Mouse (Mus musculus): Measurements from ENCODE around the gene Aldh16a1. TPM values are rescaled to one million over a fixed set of nuclear protein-coding genes. Genes with fewer than 3 reads are reported as not detected.

Aldh16a1 gene
- polyA plus RNA-seq, 1 experiment = 97.2 TPM

DNA sequence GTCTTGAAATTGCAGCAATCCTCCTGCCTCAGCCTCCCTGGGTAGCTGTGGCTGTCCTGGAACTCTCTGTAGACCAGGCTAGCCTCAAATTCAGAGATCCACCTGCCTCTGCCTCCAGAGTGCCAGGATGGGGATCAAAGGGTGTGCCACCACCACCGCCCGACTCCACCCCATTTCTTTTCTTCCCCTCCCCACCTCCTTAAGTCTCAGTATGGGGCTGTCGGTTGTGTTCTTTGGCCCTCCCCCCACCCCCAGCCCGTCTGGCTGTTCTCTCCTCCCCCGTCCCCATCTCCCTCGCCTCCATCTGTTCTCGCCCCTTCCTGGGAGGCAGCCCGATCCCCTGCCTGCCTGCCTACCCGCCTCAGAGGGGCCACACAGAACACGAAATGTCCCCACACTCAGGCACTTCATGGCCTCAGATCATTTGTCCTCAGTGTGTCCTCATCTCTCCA is 12.6 kb upstream of the Aldh16a1 start:
- TF ChIP-seq POLR2A (IDR thresholded peaks at IDR 0.05; ENCODE audit: control insufficient read depth, extremely low read depth, insufficient read depth, low read length, poor library complexity) (no peak), CTCF (IDR thresholded peaks at IDR 0.05; ENCODE audit: borderline replicate concordance, control insufficient read depth, extremely low read depth, insufficient read depth, low read length, poor library complexity) (no peak)
- Histone ChIP-seq H3K27me3 (ENCODE audit: control insufficient read depth, insufficient read depth, low read length) (peaks cover 25% of the 10 kb centered on the region), H3K4me1 (replicated peaks; ENCODE audit: control insufficient read depth, insufficient read depth, low read length) (peaks cover 4% of the 10 kb centered on the region; the same call in 1 of the 2 replicates), H3K36me3 (ENCODE audit: control insufficient read depth, insufficient read depth, low read length) (no peaks in the 10 kb centered on the region), H3K4me3 (ENCODE audit: control insufficient read depth, insufficient read depth, low read length) (no peak overlapping the region), H3K27ac (ENCODE audit: control insufficient read depth, insufficient read depth, low read length) (no peak overlapping the region)
- DNase-seq = no peak
- WGBS = 43% methylated on average over 10 of the region's 10 CpGs

DNA sequence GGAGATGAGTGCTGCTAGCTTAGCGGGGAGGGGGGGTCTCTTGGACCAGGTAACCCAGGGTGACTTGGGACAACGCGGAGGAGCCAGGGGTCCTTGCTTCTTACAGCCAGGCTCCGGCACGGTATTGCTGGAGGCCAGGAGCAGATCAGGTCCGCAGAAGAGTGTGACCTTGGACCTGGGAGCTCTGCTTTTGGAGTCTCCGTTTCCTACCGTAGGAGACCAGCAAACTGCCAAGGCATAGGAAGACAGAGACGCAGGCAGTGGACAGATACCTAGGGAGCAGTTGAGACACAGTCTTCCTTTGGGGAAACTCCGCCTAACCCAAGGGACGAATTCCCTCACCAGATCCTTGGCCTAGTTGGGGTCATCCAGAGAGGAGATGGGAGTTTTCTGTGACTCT is 11.3 kb upstream of the Aldh16a1 start:
- DNase-seq = no peak
- Histone ChIP-seq H3K4me3 (ENCODE audit: control insufficient read depth, insufficient read depth, low read length) (no peak overlapping the region), H3K36me3 (ENCODE audit: control insufficient read depth, insufficient read depth, low read length) (no peaks in the 10 kb centered on the region), H3K27me3 (ENCODE audit: control insufficient read depth, insufficient read depth, low read length) (peaks cover 25% of the 10 kb centered on the region), H3K27ac (ENCODE audit: control insufficient read depth, insufficient read depth, low read length) (no peak overlapping the region), H3K4me1 (replicated peaks; ENCODE audit: control insufficient read depth, insufficient read depth, low read length) (peaks cover 7% of the 10 kb centered on the region)
- WGBS = 84% methylated on average over 11 of the region's 11 CpGs
- no peak for TF ChIP-seq POLR2A (IDR thresholded peaks at IDR 0.05; ENCODE audit: control insufficient read depth, extremely low read depth, insufficient read depth, low read length, poor library complexity)
- no peak for TF ChIP-seq CTCF (IDR thresholded peaks at IDR 0.05; ENCODE audit: borderline replicate concordance, control insufficient read depth, extremely low read depth, insufficient read depth, low read length, poor library complexity)

DNA sequence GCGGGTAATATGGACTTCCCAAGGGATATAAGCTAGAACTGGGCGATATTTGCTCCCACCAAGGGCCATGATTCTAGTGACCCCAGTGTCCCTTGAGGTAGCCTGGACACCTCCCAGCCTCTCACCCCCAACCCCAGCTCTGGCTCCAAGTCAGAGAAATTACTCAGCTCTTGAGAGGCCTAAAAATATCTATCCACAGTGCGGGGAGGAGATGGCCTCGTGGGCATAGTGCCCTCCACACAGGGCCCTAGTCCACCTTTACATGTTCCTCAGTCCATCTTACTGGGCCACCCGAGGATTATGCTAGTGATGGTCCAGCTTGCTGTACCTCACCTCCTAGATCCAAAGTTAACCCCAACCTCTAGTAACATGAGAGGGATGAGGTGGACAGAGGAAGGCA is 10.4 kb upstream of the Aldh16a1 start:
- TF ChIP-seq POLR2A (IDR thresholded peaks at IDR 0.05; ENCODE audit: control insufficient read depth, extremely low read depth, insufficient read depth, low read length, poor library complexity) = no peak
- no peak for TF ChIP-seq CTCF (IDR thresholded peaks at IDR 0.05; ENCODE audit: borderline replicate concordance, control insufficient read depth, extremely low read depth, insufficient read depth, low read length, poor library complexity)
- WGBS = 80% methylated on average over 5 of the region's 5 CpGs
- Histone ChIP-seq H3K27me3 (ENCODE audit: control insufficient read depth, insufficient read depth, low read length) (peaks cover 25% of the 10 kb centered on the region), H3K4me1 (replicated peaks; ENCODE audit: control insufficient read depth, insufficient read depth, low read length) (peaks cover 7% of the 10 kb centered on the region), H3K4me3 (ENCODE audit: control insufficient read depth, insufficient read depth, low read length) (no peak overlapping the region), H3K36me3 (ENCODE audit: control insufficient read depth, insufficient read depth, low read length) (no peaks in the 10 kb centered on the region), H3K27ac (ENCODE audit: control insufficient read depth, insufficient read depth, low read length) (no peak overlapping the region)
- DNase-seq = no peak

DNA sequence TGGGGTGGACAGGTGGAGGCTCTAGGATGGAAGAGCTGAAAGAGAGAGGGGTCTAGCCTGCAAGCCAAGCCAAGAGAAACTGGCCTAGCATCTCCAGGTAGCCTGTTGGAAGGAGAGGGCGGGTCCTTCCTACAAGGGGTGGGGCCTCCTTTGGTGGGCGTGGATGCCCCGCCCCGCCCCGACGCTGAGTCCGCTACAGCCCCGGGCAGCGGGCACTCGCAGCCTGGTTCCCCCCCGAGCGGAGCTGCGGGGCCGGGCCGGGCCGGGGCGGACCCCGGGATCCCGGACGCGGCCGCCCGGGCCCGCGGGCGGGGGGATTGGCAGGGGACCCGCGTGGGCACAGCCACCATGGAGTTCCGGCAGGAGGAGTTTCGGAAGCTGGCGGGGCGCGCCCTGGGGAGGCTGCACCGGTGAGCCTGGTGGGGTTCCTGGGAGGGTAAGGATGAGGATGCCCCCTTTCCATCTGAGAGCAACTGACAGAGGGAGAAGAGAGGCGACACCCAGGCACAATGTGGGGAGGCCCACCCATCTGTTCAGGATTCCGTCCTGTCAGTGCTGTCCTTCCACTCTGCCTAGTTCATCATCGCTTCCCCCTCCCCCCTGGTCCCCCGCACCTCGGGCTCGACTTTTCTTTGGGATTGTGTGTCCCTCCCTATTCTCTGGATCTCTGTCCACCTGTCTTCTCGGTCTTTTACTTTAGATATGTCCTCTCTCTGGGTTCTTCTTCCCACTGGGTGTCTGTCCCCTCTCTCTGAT is 9.5 kb upstream of the Aldh16a1 start, which contains the start of gene Slc17a7:
Slc17a7 (plus strand) TSS at position 215 of the 756 bp plus-strand sequence.
- TF ChIP-seq POLR2A (IDR thresholded peaks at IDR 0.05; ENCODE audit: control insufficient read depth, extremely low read depth, insufficient read depth, low read length, poor library complexity) (no peak), CTCF (IDR thresholded peaks at IDR 0.05; ENCODE audit: borderline replicate concordance, control insufficient read depth, extremely low read depth, insufficient read depth, low read length, poor library complexity) (no peak)
- Histone ChIP-seq H3K36me3 (ENCODE audit: control insufficient read depth, insufficient read depth, low read length) (no peaks in the 10 kb centered on the region), H3K27me3 (ENCODE audit: control insufficient read depth, insufficient read depth, low read length) (peaks cover 23% of the 10 kb centered on the region), H3K4me1 (replicated peaks; ENCODE audit: control insufficient read depth, insufficient read depth, low read length) (peaks cover 7% of the 10 kb centered on the region), H3K27ac (ENCODE audit: control insufficient read depth, insufficient read depth, low read length) (no peak within 1 kb of the TSS), H3K4me3 (ENCODE audit: control insufficient read depth, insufficient read depth, low read length) (0 out of 2 replicates have a peak within 1 kb of the TSS, but pooled peaks have one; percentile 2)
- peak; percentile 38 for DNase-seq
- 5% methylated on average over 41 of the region's 41 CpGs for WGBS

DNA sequence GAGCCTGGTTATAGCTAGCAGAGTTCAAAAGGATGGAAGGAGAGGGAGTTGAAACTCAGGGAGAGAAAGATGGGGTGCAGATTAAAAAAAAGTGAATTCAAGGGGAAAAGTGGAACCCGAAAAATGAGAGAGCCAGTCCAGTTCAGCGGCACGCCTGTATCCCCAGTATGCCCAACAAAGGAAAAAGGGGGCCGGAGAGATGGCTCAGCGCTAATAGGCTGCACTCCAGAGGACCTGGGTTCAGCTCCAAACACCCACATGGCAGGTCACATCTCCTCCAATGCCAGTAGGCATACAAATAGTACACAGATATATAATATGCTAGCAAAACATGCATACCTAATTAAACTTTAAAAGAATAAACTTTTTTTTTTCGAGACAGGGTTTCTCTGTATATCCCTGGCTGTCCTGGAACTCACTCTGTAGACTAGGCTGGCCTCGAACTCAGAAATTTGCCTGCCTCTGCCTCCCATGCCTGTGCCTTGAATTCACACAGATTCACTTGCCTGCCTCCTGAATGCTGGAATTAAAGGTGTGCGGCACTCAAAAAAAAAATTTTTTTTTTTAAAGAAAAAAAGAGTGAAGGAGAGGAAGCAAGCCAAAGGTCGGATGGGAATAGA is 8.7 kb upstream of the Aldh16a1 start:
- H3K36me3 ChIP-seq (ENCODE audit: control insufficient read depth, insufficient read depth, low read length) = no peaks in the 10 kb centered on the region
- H3K4me3 ChIP-seq (ENCODE audit: control insufficient read depth, insufficient read depth, low read length) = no peak overlapping the region
- no peak overlapping the region for H3K27ac ChIP-seq (ENCODE audit: control insufficient read depth, insufficient read depth, low read length)
- H3K27me3 ChIP-seq (ENCODE audit: control insufficient read depth, insufficient read depth, low read length) = peaks cover 18% of the 10 kb centered on the region
- no peak for DNase-seq
- TF ChIP-seq POLR2A (IDR thresholded peaks at IDR 0.05; ENCODE audit: control insufficient read depth, extremely low read depth, insufficient read depth, low read length, poor library complexity) = no peak
- peaks cover 7% of the 10 kb centered on the region for H3K4me1 ChIP-seq (replicated peaks; ENCODE audit: control insufficient read depth, insufficient read depth, low read length)
- 82% methylated on average over 9 of the region's 9 CpGs for WGBS

DNA sequence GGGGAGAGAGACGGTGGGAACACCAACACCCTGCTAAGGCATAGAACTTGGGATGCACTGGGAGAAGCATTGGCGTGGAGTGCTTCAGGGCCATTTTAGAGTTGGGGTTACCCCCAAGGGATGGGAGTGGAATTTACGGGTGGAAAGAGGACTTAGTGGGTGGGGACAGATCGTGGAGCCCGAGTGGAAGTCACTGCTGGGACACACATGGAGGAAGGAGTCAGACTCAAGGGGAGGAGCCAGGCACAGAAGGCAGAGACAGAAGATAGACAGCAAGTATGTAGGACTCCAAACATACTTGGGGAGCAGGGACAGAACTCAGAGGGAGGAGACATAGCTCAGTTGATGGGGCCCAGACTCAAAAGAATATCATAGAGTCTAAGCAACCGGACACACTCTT is 8.2 kb upstream of the Aldh16a1 start:
- no peaks in the 10 kb centered on the region for H3K36me3 ChIP-seq (ENCODE audit: control insufficient read depth, insufficient read depth, low read length)
- TF ChIP-seq CTCF (IDR thresholded peaks at IDR 0.05; ENCODE audit: borderline replicate concordance, control insufficient read depth, extremely low read depth, insufficient read depth, low read length, poor library complexity) (no peak), POLR2A (IDR thresholded peaks at IDR 0.05; ENCODE audit: control insufficient read depth, extremely low read depth, insufficient read depth, low read length, poor library complexity) (no peak)
- H3K4me3 ChIP-seq (ENCODE audit: control insufficient read depth, insufficient read depth, low read length) = no peak overlapping the region
- H3K4me1 ChIP-seq (replicated peaks; ENCODE audit: control insufficient read depth, insufficient read depth, low read length) = peaks cover 7% of the 10 kb centered on the region
- WGBS = 32% methylated on average over 6 of the region's 6 CpGs
- H3K27me3 ChIP-seq (ENCODE audit: control insufficient read depth, insufficient read depth, low read length) = peaks cover 13% of the 10 kb centered on the region
- H3K27ac ChIP-seq (ENCODE audit: control insufficient read depth, insufficient read depth, low read length) = no peak overlapping the region
- no peak for DNase-seq
